Mouse (Mus musculus): ENCODE results near the gene Prkci. TPM values are rescaled to one million over a fixed set of nuclear protein-coding genes. Genes with fewer than 3 reads are reported as not detected.

The Prkci gene
- total RNA-seq, 1 experiment: 95.2 TPM

GRCm38 (mm10) chr3:30976991-30977603 lies 18.4 kb upstream of the Prkci start:
- DNase-seq (ENCODE audit: low read depth, low spot score): no peak
- no peaks in the 10 kb centered on the region for H3K36me3 ChIP-seq (ENCODE audit: control insufficient read depth, insufficient read depth, low read length, poor library complexity, severe bottlenecking)
- no peaks in the 10 kb centered on the region for H3K9me3 ChIP-seq (ENCODE audit: control insufficient read depth, insufficient read depth, low read depth, low read length)
- no peaks in the 10 kb centered on the region; a peak in 1 of 4 replicates for H3K4me1 ChIP-seq (ENCODE audit: control insufficient read depth in 2 of 2, insufficient read depth in 2 of 2, low read length in 2 of 2, poor library complexity in 1 of 2)
- in situ Hi-C loops (cut with MboI; ENCODE audit: low sequenced_read_pairs in 2 of 2, unreplicated experiment in 2 of 2): no loop called here
- no peak for TF ChIP-seq ZNF384 (IDR thresholded peaks at IDR 0.05; ENCODE audit: low read depth, low read length)
- no peak for TF ChIP-seq ZC3H11A (IDR thresholded peaks at IDR 0.05; ENCODE audit: borderline replicate concordance, low read depth, low read length)
- TF ChIP-seq CHD2 (IDR thresholded peaks at IDR 0.05; ENCODE audit: low read depth, low read length): no peak
- TF ChIP-seq MAFK (IDR thresholded peaks at IDR 0.05; ENCODE audit: insufficient read depth, low read depth, low read length): no peak
- no peak for TF ChIP-seq HCFC1 (IDR thresholded peaks at IDR 0.05; ENCODE audit: borderline replicate concordance, insufficient read depth, low read length)
- no peak overlapping the region for H3K27ac ChIP-seq (ENCODE audit: insufficient read depth, low read depth, low read length, poor library complexity, severe bottlenecking)
- H3K9ac ChIP-seq (ENCODE audit: insufficient read depth, low read depth, low read length, poor library complexity, severe bottlenecking): no peak overlapping the region
- H3K4me3 ChIP-seq (ENCODE audit: insufficient read depth in 1 of 2, low read depth in 1 of 2, low read length in 2 of 2, poor library complexity in 1 of 2, severe bottlenecking in 1 of 2): no peak overlapping the region

- Histone ChIP-seq H3K36me3 (ENCODE audit: control insufficient read depth, insufficient read depth, low read length, poor library complexity, severe bottlenecking) (no peaks in the 10 kb centered on the region), H3K4me3 (ENCODE audit: insufficient read depth in 1 of 2, low read depth in 1 of 2, low read length in 2 of 2, poor library complexity in 1 of 2, severe bottlenecking in 1 of 2) (no peak overlapping the region), H3K27ac (ENCODE audit: insufficient read depth, low read depth, low read length, poor library complexity, severe bottlenecking) (no peak overlapping the region), H3K4me1 (ENCODE audit: control insufficient read depth in 2 of 2, insufficient read depth in 2 of 2, low read length in 2 of 2, poor library complexity in 1 of 2) (no peaks in the 10 kb centered on the region), H3K9me3 (ENCODE audit: control insufficient read depth, insufficient read depth, low read depth, low read length) (no peaks in the 10 kb centered on the region), H3K9ac (ENCODE audit: insufficient read depth, low read depth, low read length, poor library complexity, severe bottlenecking) (no peak overlapping the region)
- in situ Hi-C loops (cut with MboI; ENCODE audit: low sequenced_read_pairs in 2 of 2, unreplicated experiment in 2 of 2): no loop called here
- no peak for DNase-seq (ENCODE audit: low read depth, low spot score)
- TF ChIP-seq MAFK (IDR thresholded peaks at IDR 0.05; ENCODE audit: insufficient read depth, low read depth, low read length): no peak
- TF ChIP-seq ZC3H11A (IDR thresholded peaks at IDR 0.05; ENCODE audit: borderline replicate concordance, low read depth, low read length): no peak
- no peak for TF ChIP-seq ZNF384 (IDR thresholded peaks at IDR 0.05; ENCODE audit: low read depth, low read length)
- no peak for TF ChIP-seq CHD2 (IDR thresholded peaks at IDR 0.05; ENCODE audit: low read depth, low read length)
Observed at GRCm38 (mm10) chr3:30981616-30982380, 13.7 kb upstream of the Prkci start.

GRCm38 (mm10) chr3:30982924-30983536 lies 12.5 kb upstream of the Prkci start:
- Histone ChIP-seq H3K27ac (ENCODE audit: insufficient read depth, low read depth, low read length, poor library complexity, severe bottlenecking) (no peak overlapping the region), H3K36me3 (ENCODE audit: control insufficient read depth, insufficient read depth, low read length, poor library complexity, severe bottlenecking) (no peaks in the 10 kb centered on the region), H3K9ac (ENCODE audit: insufficient read depth, low read depth, low read length, poor library complexity, severe bottlenecking) (no peak overlapping the region), H3K9me3 (ENCODE audit: control insufficient read depth, insufficient read depth, low read depth, low read length) (no peaks in the 10 kb centered on the region), H3K4me1 (ENCODE audit: control insufficient read depth in 2 of 2, insufficient read depth in 2 of 2, low read length in 2 of 2, poor library complexity in 1 of 2) (no peaks in the 10 kb centered on the region), H3K4me3 (ENCODE audit: insufficient read depth in 1 of 2, low read depth in 1 of 2, low read length in 2 of 2, poor library complexity in 1 of 2, severe bottlenecking in 1 of 2) (no peak overlapping the region)
- TF ChIP-seq MAFK (IDR thresholded peaks at IDR 0.05; ENCODE audit: insufficient read depth, low read depth, low read length): no peak
- TF ChIP-seq ZC3H11A (IDR thresholded peaks at IDR 0.05; ENCODE audit: borderline replicate concordance, low read depth, low read length): no peak
- TF ChIP-seq CHD2 (IDR thresholded peaks at IDR 0.05; ENCODE audit: low read depth, low read length): no peak
- TF ChIP-seq HCFC1 (IDR thresholded peaks at IDR 0.05; ENCODE audit: borderline replicate concordance, insufficient read depth, low read length): no peak
- TF ChIP-seq ZNF384 (IDR thresholded peaks at IDR 0.05; ENCODE audit: low read depth, low read length): no peak
- no peak for DNase-seq (ENCODE audit: low read depth, low spot score)
- in situ Hi-C loops (cut with MboI; ENCODE audit: low sequenced_read_pairs in 2 of 2, unreplicated experiment in 2 of 2): no loop called here

- Histone ChIP-seq H3K36me3 (ENCODE audit: control insufficient read depth, insufficient read depth, low read length, poor library complexity, severe bottlenecking) (no peaks in the 10 kb centered on the region), H3K4me1 (ENCODE audit: control insufficient read depth in 2 of 2, insufficient read depth in 2 of 2, low read length in 2 of 2, poor library complexity in 1 of 2) (no peaks in the 10 kb centered on the region), H3K9ac (ENCODE audit: insufficient read depth, low read depth, low read length, poor library complexity, severe bottlenecking) (no peak overlapping the region), H3K27ac (ENCODE audit: insufficient read depth, low read depth, low read length, poor library complexity, severe bottlenecking) (no peak overlapping the region), H3K4me3 (ENCODE audit: insufficient read depth in 1 of 2, low read depth in 1 of 2, low read length in 2 of 2, poor library complexity in 1 of 2, severe bottlenecking in 1 of 2) (no peak overlapping the region), H3K9me3 (ENCODE audit: control insufficient read depth, insufficient read depth, low read depth, low read length) (no peaks in the 10 kb centered on the region)
- no peak for TF ChIP-seq ZC3H11A (IDR thresholded peaks at IDR 0.05; ENCODE audit: borderline replicate concordance, low read depth, low read length)
- no peak for TF ChIP-seq CHD2 (IDR thresholded peaks at IDR 0.05; ENCODE audit: low read depth, low read length)
- no peak for TF ChIP-seq ZNF384 (IDR thresholded peaks at IDR 0.05; ENCODE audit: low read depth, low read length)
- TF ChIP-seq MAFK (IDR thresholded peaks at IDR 0.05; ENCODE audit: insufficient read depth, low read depth, low read length): no peak
- no peak for TF ChIP-seq HCFC1 (IDR thresholded peaks at IDR 0.05; ENCODE audit: borderline replicate concordance, insufficient read depth, low read length)
- DNase-seq (ENCODE audit: low read depth, low spot score): no peak
- in situ Hi-C loops (cut with MboI; ENCODE audit: low sequenced_read_pairs in 2 of 2, unreplicated experiment in 2 of 2): no loop called here
Observed at GRCm38 (mm10) chr3:30987396-30988318, 7.9 kb upstream of the Prkci start.

All from ES-E14 (cell line).